Mouse (Mus musculus) kidney, adult 2 months (tissue): ENCODE data around the gene Ppp3ca.

ENCODE experiments used
- CTCF ChIP-seq: fragments of 200-500 bp; conservative IDR thresholded peaks from 2 replicates; pipeline ENCODE4 v1.5.1; 2011; ENCODE audit warnings: low read depth, mild to moderate bottlenecking, control low read depth, low read length, moderate library complexity, mixed read lengths; ENCODE audit not compliant: insufficient read depth, insufficient read length
- POLR2A ChIP-seq: fragments of 200-500 bp; IDR thresholded peaks from one replicate; pipeline ENCODE4 v1.6.1; 2011; ENCODE audit warnings: low read depth, low read length, control low read depth

DNA sequence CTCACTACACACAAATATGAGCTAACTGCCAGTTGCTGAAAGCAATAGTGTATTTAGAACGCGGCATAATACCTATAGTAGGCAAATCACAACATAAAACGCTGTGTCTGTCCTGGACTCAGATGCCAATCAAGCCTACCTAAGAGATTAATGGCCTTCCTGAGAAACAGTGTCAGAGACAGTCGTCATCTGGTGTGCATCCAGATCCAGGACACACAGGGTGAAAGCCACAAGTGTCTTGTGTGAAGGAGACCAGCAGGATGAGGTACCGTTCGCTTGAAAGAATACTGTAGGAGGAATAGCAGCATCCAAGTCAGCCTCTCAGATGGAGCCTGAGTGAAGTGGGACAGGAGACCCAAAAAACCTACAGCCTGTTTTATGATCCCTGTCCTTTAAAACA, 231.1 kb downstream of the Ppp3ca start:
- no peak for TF ChIP-seq CTCF
- TF ChIP-seq POLR2A = no peak
